Mouse (Mus musculus) layer of hippocampus, adult 9-10 months (tissue): Measurements from ENCODE around the gene Ctrc.

ENCODE experiments used
- DNase-seq: peaks from one replicate; pipeline ENCODE4 v3.0.0; 2022; ENCODE audit warnings: low spot score

The Ctrc gene

DNA sequence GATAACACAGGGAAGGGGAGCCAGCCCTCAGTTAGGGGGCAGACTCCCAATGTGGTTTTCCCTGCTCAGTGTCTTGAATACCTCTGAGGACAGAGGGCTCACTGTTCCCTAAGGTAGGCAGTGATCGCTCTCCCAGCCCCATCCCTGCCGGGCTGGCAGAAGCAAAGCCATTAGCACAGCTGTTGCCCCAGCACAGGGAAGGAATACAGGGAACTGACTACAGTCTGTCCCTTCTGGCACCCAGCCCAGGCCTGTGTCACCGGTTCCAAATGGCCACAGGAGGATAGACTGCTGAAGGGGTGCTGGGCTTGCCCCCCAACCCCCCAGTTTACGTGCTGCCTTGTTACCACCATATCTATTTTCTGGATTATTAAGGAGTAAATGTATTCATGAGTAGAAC is 21.3 kb upstream of the Ctrc start:
- DNase-seq, result no peak

GRCm38 (mm10) chr4:141866933-141867490 is 20.9 kb upstream of the Ctrc start:
- DNase-seq, result no peak

GRCm38 (mm10) chr4:141865600-141865999 is 19.4 kb upstream of the Ctrc start:
- DNase-seq, result no peak

- no peak for DNase-seq
Measured at GRCm38 (mm10) chr4:141865006-141865405, 18.8 kb upstream of the Ctrc start.

GRCm38 (mm10) chr4:141864506-141864905 is 18.3 kb upstream of the Ctrc start:
- DNase-seq, result no peak

- no peak for DNase-seq
Measured at GRCm38 (mm10) chr4:141863726-141864280, 17.6 kb upstream of the Ctrc start.

DNA sequence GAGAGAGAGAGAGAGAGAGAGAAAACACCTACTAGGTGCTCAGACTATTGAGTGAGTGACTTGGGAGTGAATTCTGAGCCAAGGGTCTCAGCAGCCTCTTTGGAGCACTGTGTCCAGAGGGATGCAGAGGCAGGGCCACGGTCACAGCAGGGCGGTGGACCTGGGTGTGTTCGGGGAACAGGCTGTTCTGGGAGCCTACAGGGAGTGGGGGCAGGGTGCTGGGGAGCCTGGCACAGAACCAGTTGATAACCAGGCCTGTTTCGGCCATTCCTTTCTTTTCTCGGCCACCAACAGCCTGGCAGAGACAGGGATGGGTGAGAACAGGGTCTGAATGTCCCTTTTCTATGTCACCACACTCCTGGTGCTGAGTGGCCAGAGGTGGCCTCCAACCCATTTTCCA is 16.7 kb upstream of the Ctrc start:
- DNase-seq, result no peak

GRCm38 (mm10) chr4:141861591-141862295 is 15.6 kb upstream of the Ctrc start:
- DNase-seq, result no peak

DNA sequence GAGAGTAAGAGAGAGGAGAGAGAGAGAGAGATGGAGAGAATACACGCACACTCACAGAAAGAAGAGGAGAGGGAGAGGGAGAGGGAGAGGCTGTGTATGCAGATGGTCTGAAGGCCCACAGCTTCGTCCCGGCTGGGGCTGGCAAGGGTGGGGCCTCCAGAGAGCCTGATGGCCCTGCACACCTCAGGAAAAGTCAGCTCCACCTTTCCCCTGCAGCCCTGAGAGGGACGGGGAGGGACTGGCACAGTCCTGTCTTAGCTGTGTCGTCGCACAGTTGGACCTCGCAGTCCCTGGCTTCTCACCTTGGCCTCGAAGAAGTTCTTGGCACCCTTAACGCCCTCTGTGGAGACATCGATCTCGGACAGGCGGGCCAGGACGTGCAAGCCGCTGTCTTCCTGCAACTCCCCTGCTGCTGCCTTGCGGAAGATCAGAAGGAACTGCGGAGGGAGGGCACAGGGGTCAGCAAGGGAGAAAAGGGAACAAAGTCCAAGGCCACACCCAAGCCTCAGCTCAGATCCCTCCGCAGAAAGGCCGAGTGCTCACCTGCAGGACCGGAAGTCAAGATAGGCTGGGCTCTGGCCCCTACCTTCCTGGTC is 14.2 kb upstream of the Ctrc start:
- no peak for DNase-seq

DNA sequence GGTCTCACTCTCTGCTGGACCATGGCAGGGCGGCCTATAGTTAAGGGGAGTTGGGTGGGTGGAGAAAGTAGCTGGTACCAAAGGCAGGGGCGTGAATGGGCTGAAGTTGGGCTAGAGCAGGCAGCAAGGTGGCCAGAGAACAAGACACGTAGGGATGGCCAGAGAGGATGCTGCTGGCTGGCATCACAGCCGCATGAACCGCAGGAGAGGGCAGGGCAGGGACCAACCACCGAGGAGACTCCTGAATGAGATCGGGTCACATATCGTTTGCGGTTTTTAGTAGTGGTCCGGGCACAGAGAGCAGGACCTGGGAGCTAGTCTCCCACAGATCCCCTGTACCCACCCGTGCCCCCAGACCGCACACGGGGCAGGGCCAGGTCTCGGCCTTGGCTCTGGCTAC is 13.2 kb upstream of the Ctrc start:
- no peak for DNase-seq

GRCm38 (mm10) chr4:141858501-141858900 is 12.3 kb upstream of the Ctrc start:
- DNase-seq, result no peak

- DNase-seq, result peak; percentile 81
Measured at GRCm38 (mm10) chr4:141857422-141857930, 11.3 kb upstream of the Ctrc start.

DNA sequence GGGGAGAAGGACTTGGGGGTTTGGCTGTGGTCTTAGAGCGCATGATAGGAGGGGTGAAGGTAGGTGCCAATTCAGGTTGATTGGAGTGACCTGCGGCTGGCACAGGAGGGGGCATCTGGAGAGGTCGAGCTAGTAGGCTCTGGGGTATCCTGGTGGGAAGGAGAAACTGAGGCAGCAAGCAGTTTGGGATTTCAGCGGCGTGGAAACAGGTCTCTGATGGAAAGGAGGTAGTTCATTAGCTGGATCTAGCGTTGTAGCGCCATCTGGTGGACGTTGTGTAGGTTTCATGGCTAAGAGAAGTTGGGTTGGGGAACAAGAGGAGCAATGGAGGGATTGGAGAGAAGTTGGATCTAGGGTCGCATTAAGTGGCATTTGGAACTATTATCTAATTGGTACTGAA is 7.3 kb upstream of the Ctrc start:
- DNase-seq, result no peak

GRCm38 (mm10) chr4:141834536-141835095 is 11.5 kb downstream of the Ctrc start:
- DNase-seq, result no peak

- no peak for DNase-seq
Measured at GRCm38 (mm10) chr4:141833911-141834310, 12.2 kb downstream of the Ctrc start.

DNA sequence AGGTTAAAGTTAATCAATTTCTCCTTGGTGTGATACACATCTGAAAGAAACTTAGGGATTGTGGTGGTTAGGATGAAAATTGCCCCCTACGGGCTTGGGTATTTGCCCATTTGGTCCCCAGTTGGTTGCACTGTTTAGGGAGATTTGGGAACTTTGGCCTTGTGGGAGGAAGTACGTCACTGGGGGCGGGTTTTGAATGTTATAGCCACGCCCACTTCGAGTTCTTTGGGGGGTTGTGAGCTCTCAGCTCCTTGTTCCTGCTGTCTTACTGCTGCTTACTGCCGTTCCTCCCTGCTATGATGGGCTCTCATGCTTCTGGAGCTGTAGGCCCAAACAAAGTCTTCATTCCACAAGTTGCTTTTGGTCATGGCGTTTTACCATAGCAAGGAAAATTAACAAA is 14.8 kb downstream of the Ctrc start:
- no peak for DNase-seq

GRCm38 (mm10) chr4:141830381-141830780 is 15.8 kb downstream of the Ctrc start:
- no peak for DNase-seq

DNA sequence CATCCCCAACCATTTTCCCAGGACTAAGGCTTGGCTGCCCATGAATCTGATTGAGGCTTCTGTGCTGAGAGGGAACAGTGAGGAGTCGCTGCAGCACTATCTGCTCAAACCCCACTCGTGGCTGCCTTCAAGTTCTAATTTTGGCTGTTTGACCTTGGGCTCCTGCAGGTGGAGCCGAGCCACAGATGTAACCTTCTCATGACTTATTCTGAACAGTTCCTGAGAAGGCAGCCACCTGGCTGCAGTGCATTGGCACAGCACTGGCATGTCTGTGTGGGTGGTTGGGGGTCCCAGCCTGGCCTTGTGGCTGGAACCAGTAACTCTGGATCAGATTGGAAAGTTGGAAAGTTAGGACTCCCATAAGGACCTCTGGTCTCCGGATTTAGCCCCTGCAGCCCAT is 18.0 kb downstream of the Ctrc start:
- DNase-seq, result no peak

- no peak for DNase-seq
Measured at GRCm38 (mm10) chr4:141827401-141827800, 18.8 kb downstream of the Ctrc start.

- no peak for DNase-seq
Measured at GRCm38 (mm10) chr4:141826060-141826459, 20.1 kb downstream of the Ctrc start, which contains the start of gene Cela2a. TSS of gene Cela2a (minus strand) at chr4:141826160.

- no peak for DNase-seq
Measured at GRCm38 (mm10) chr4:141822979-141823378, 23.2 kb downstream of the Ctrc start.

DNA sequence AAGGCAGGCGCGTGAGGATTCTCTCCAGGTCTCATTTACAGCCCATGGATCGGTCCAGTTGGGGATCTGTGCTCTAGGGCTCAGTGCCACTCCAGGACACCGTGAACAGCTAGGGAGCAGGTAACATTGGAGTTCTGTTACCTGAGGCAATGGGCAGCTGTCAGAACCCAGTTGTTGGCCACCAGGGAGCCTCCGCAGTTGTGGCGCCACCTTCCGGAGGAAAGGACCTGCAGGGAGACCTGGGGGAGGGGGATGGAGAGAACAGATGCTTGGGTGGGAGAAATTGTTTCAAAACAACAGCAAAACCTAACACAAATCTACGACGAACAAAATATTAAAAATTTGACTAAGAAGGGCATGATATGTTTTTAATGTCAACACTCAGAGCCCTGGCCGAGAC is 24.1 kb downstream of the Ctrc start:
- DNase-seq, result no peak

GRCm38 (mm10) chr4:141821178-141821577 is 25.0 kb downstream of the Ctrc start:
- no peak for DNase-seq
